Mouse (Mus musculus): ENCODE measurements around the gene Oasl2.

DNA sequence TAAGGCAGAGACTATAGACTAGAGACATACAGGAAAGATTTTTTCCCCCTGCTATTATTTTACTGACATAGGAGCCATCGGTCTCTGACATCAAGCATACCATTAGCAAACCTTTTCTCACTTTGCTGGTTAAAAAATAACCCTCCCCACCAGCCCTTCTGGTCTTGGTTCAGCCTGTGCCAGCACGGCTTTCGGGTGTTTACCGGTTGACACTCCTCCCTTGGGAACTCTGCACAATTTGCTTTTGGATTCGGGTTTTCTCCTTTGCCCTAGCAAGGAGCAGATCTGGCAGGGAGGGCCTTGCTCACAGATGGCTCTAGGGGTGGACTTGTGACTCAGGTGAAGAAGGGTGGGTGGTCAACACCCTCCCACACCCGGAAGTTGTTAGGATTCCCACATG lies 35.0 kb upstream of the Oasl2 start:
- TF ChIP-seq CTCF (IDR thresholded peaks at IDR 0.05; ENCODE audit: control insufficient read depth, insufficient read depth, low read length), result no peak
- TF ChIP-seq POLR2A (IDR thresholded peaks at IDR 0.05; ENCODE audit: borderline replicate concordance, control insufficient read depth, low read depth, low read length), result no peak
